Mouse (Mus musculus): Measurements from ENCODE around the gene Gale.

Gale gene

DNA sequence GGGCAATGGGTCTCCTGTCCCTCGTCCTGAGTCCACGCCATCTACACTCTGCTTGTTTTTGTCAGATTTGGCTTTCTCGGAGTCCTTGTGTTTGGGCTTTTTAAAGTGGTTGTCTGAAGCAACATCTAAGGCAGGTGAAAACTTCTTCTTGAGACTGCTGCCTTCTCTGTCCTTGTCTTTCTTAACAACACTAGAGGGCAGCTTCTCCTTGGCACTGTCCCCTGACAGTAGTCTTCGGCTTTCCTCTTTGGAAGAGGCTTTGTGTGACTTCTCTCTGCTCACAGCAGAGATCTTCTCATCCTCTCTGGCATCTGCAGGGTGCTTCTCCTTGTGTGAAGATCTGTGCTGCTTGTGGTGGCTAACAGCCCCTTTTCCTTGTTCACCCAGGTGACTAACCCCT is 47.1 kb downstream of the Gale start:
- DNase-seq (ENCODE audit: low spot score in 2 of 2): no peak

DNA sequence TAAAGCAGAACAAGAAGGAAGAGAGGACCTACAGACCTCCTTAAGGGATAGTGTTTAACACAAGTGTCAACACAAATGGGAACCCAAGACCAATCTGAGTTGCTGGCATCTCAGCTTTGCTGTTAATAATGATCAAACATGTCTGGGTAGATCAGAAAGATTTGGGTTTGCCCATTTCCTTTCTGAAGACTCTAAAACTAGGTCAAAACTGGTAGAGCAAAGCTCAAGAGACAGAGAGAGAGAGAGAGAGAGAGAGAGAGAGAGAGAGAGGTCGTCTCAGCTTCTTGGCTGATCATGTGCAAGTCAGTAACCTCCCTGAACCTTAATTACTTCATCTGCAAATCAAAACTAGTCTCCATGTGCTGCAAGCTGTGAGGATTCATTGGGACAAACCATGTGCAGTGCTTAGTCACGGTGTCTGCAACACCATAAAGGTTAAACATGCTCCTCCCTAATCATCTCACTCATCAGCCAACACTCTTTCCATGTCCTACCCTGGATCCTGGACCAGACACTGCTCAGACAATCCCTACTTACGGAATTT is 52.6 kb downstream of the Gale start:
- no peak for DNase-seq (ENCODE audit: low spot score in 2 of 2)

Data from spleen, postnatal 36 days (tissue).